Mouse (Mus musculus) heart, embryonic 11.5 days (tissue): ENCODE measurements around the gene Ece2. TPM values are rescaled to one million over a fixed set of nuclear protein-coding genes. Genes with fewer than 3 reads are reported as not detected.

Experiments
- ATAC-seq: fragments of 200-750 bp; cut with Nextera tagmentation; replicated peaks from 2 replicates; pipeline ENCODE4 v1.8.0; 2017; ENCODE audit warnings: moderate library complexity; ENCODE audit not compliant: insufficient number of reproducible peaks, low FRiP score, low TSS enrichment
- H3K27ac ChIP-seq: fragments of 300-500 bp; sonication (generic); 2 replicates; pipeline ENCODE4 v1.5.1; 2014; ENCODE audit warnings: mild to moderate bottlenecking, low read depth, low read length
- H3K27me3 ChIP-seq: fragments of 300-500 bp; sonication (generic); 2 replicates; pipeline ENCODE4 v1.6.1; 2014; ENCODE audit warnings: mild to moderate bottlenecking, low read length, mixed read lengths; ENCODE audit not compliant: control insufficient read depth, insufficient read depth
- H3K36me3 ChIP-seq: fragments of 300-500 bp; sonication (generic); 2 replicates; pipeline ENCODE4 v1.6.1; 2014; ENCODE audit warnings: mild to moderate bottlenecking, low read length, moderate library complexity, mixed read lengths; ENCODE audit not compliant: control insufficient read depth, insufficient read depth
- H3K4me1 ChIP-seq: fragments of 300-500 bp; sonication (generic); 2 replicates; pipeline ENCODE4 v1.6.1; 2014; ENCODE audit warnings: low read length; ENCODE audit not compliant: control insufficient read depth, insufficient read depth
- H3K4me2 ChIP-seq: fragments of 300-500 bp; sonication (generic); 2 replicates; pipeline ENCODE4 v1.6.1; 2014; ENCODE audit warnings: mild to moderate bottlenecking, moderate library complexity
- H3K4me3 ChIP-seq: fragments of 300-500 bp; sonication (generic); 2 replicates; pipeline ENCODE4 v1.5.1; 2014; ENCODE audit warnings: low read depth, low read length
- H3K9ac ChIP-seq: fragments of 300-500 bp; sonication (generic); 2 replicates; pipeline ENCODE4 v1.6.1; 2014; ENCODE audit warnings: mild to moderate bottlenecking, low read depth, low read length, moderate library complexity
- H3K9me3 ChIP-seq: fragments of 300-500 bp; sonication (generic); replicated peaks from 2 replicates; pipeline ENCODE4 v1.6.1; 2016; ENCODE audit warnings: low read length; ENCODE audit not compliant: control insufficient read depth
- WGBS: fragments of 180-500 bp; shearing (Covaris S2); extraction: QIAGEN DNeasy Blood & Tissue Kit; methylation state at CpG from one replicate; pipeline ENCODE4 v1.1.7; 2014; ENCODE audit not compliant: insufficient replicate concordance; 5-methylcytosine and 5-hydroxymethylcytosine counted together
- polyA plus RNA-seq: library from polyadenylated mRNA; unstranded; fragments of >200 nt; fragmentation: Nextera tagmentation; extraction: Ambion mirVana; gene quantifications from 2 replicates; pipeline ENCODE4 v1.2.1, GENCODE M21; 2014

Ece2 gene
- polyA plus RNA-seq, 1 experiment from 2014 or later = 1.6 TPM

GRCm38 (mm10) chr16:20596687-20597441 lies 32.8 kb upstream of the Ece2 start:
- H3K27me3 ChIP-seq = peaks cover 27% of the 10 kb centered on the region
- no peak for ATAC-seq
- H3K4me1 ChIP-seq = no peaks in the 10 kb centered on the region
- no peak overlapping the region for H3K9ac ChIP-seq
- no peak overlapping the region for H3K27ac ChIP-seq
- H3K4me3 ChIP-seq = no peak overlapping the region
- no peak overlapping the region for H3K4me2 ChIP-seq
- no peaks in the 10 kb centered on the region for H3K9me3 ChIP-seq
- 60% methylated on average over 7 of the region's 7 CpGs for WGBS
- H3K36me3 ChIP-seq = no peaks in the 10 kb centered on the region

GRCm38 (mm10) chr16:20600511-20600910 lies 29.1 kb upstream of the Ece2 start:
- ATAC-seq = no peak
- no peak overlapping the region for H3K4me3 ChIP-seq
- H3K27ac ChIP-seq = no peak overlapping the region
- H3K4me1 ChIP-seq = no peaks in the 10 kb centered on the region
- no peak overlapping the region for H3K4me2 ChIP-seq
- 0 out of 2 replicates have a peak, but pooled peaks cover 6% of the 10 kb centered on the region for H3K36me3 ChIP-seq
- no peaks in the 10 kb centered on the region for H3K9me3 ChIP-seq
- peaks cover under 1% of the 10 kb centered on the region; the same call in 1 of the 2 replicates for H3K27me3 ChIP-seq
- WGBS = 59% methylated on average over 5 of the region's 5 CpGs
- H3K9ac ChIP-seq = no peak overlapping the region

GRCm38 (mm10) chr16:20604705-20605104 lies 24.9 kb upstream of the Ece2 start:
- Histone ChIP-seq H3K4me3 (no peak overlapping the region), H3K36me3 (peaks cover 15% of the 10 kb centered on the region; the same call in 1 of the 2 replicates), H3K9me3 (no peaks in the 10 kb centered on the region), H3K4me1 (peaks cover 3% of the 10 kb centered on the region; the same call in 1 of the 2 replicates), H3K9ac (no peak overlapping the region), H3K4me2 (no peak overlapping the region), H3K27ac (no peak overlapping the region), H3K27me3 (no peaks in the 10 kb centered on the region)
- ATAC-seq = no peak
- 73% methylated on average over 9 of the region's 9 CpGs for WGBS

- ATAC-seq = peak; percentile 64; the same call in 1 of the 2 replicates
- under 1% methylated on average over 28 of the region's 28 CpGs for WGBS
Observed at GRCm38 (mm10) chr16:20610501-20611356, 18.9 kb upstream of the Ece2 start.

GRCm38 (mm10) chr16:20611357-20612227 lies 18.0 kb upstream of the Ece2 start, which contains the start of the genes Eef1akmt4, Gm49333 and Alg3:
TSS of gene Eef1akmt4 (plus strand) at chr16:20611593.
TSS of gene Gm49333 (plus strand) at chr16:20611610.
TSS of gene Alg3 (minus strand) at chr16:20611735.
- Histone ChIP-seq H3K4me1 (peaks cover 10% of the 10 kb centered on the region), H3K4me2 (peak within 1 kb of the TSS; percentile 94), H3K36me3 (peaks cover 3% of the 10 kb centered on the region; the same call in 1 of the 2 replicates), H3K9me3 (no peaks in the 10 kb centered on the region), H3K27me3 (no peaks in the 10 kb centered on the region), H3K9ac (peak within 1 kb of the TSS; percentile 93), H3K27ac (peak within 1 kb of the TSS; percentile 80), H3K4me3 (peak within 1 kb of the TSS; percentile 88)
- peak; percentile 94 for ATAC-seq
- WGBS = 2% methylated on average over 41 of the region's 41 CpGs

More at GRCm38 (mm10) chr16:20610501-20611356, 18.9 kb upstream of the Ece2 start:
- Histone ChIP-seq H3K27me3 (no peaks in the 10 kb centered on the region), H3K4me1 (peaks cover 10% of the 10 kb centered on the region), H3K9me3 (no peaks in the 10 kb centered on the region), H3K36me3 (peaks cover 9% of the 10 kb centered on the region; the same call in 1 of the 2 replicates), H3K9ac (peak overlapping the region; percentile 93), H3K27ac (peak overlapping the region; percentile 80), H3K4me2 (peak overlapping the region; percentile 94), H3K4me3 (peak overlapping the region; percentile 88)

- peak; percentile 52; the same call in 1 of the 2 replicates for ATAC-seq
- H3K4me1 ChIP-seq = peaks cover 26% of the 10 kb centered on the region
- H3K27me3 ChIP-seq = peaks cover 50% of the 10 kb centered on the region
- 2% methylated on average over 70 of the region's 83 CpGs for WGBS
- H3K9ac ChIP-seq = no peak overlapping the region
- peak overlapping the region; percentile 100 for H3K4me2 ChIP-seq
- H3K36me3 ChIP-seq = no peaks in the 10 kb centered on the region
- no peak overlapping the region for H3K27ac ChIP-seq
- H3K4me3 ChIP-seq = peak overlapping the region; percentile 71
- H3K9me3 ChIP-seq = no peaks in the 10 kb centered on the region
Observed at GRCm38 (mm10) chr16:20619541-20620398, 9.9 kb upstream of the Ece2 start.

- Histone ChIP-seq H3K27ac (no peak overlapping the region), H3K9ac (no peak overlapping the region), H3K27me3 (peaks cover 50% of the 10 kb centered on the region), H3K9me3 (no peaks in the 10 kb centered on the region), H3K4me2 (peak overlapping the region; percentile 100), H3K4me3 (peak overlapping the region; percentile 71), H3K4me1 (peaks cover 26% of the 10 kb centered on the region), H3K36me3 (no peaks in the 10 kb centered on the region)
- ATAC-seq = no peak
- WGBS = 3% methylated on average over 9 of the region's 9 CpGs
Observed at GRCm38 (mm10) chr16:20620399-20620735, 9.3 kb upstream of the Ece2 start.
